Mouse (Mus musculus): Measurements from ENCODE around the gene Kcnn3.

Gene Kcnn3

GRCm38 (mm10) chr3:89613526-89614523 lies 93.9 kb downstream of the Kcnn3 start:
- peak; percentile 23 for DNase-seq (ENCODE audit: low read depth, low spot score)

GRCm38 (mm10) chr3:89616861-89617260 lies 96.9 kb downstream of the Kcnn3 start:
- no peak for DNase-seq (ENCODE audit: low read depth, low spot score)

- DNase-seq (ENCODE audit: low read depth, low spot score): no peak
Measured at GRCm38 (mm10) chr3:89617360-89617759, 97.4 kb downstream of the Kcnn3 start.

GRCm38 (mm10) chr3:89622825-89623224 lies 102.9 kb downstream of the Kcnn3 start:
- DNase-seq (ENCODE audit: low read depth, low spot score): no peak

GRCm38 (mm10) chr3:89623531-89623930 lies 103.6 kb downstream of the Kcnn3 start:
- no peak for DNase-seq (ENCODE audit: low read depth, low spot score)

GRCm38 (mm10) chr3:89624001-89624400 lies 104.0 kb downstream of the Kcnn3 start:
- no peak for DNase-seq (ENCODE audit: low read depth, low spot score)

DNA sequence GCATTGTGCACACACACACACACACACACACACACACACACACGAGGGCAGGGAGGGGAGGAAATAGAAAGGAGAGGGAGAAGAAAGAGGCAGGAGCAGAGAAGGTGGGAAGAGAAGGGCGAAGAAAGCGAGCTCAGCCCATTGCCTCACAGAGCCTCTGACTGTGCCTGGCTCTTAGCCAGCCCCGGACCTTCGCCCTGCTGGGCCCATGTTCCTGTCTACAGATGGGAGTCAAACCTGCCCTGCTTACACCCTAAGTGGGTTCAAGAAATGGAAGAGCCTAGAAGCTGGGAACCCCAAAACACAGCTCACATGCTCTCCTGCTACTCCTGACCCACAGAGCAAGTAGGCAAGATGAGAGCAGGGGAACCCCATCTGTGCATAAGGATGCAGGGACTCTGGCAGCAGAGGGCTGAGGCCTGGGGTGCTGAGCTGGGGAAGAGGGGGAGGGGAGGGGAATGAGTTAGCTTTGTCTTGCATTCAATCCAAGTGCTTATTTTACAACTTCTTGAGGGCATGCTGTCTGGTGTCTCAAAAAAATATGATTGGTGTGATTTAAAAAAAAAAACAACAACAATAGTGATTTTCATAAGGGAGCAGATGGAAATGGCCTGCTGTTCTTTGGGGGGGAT lies 105.0 kb downstream of the Kcnn3 start:
- no peak for DNase-seq (ENCODE audit: low read depth, low spot score)

- DNase-seq (ENCODE audit: low read depth, low spot score): no peak
Measured at GRCm38 (mm10) chr3:89626556-89626955, 106.6 kb downstream of the Kcnn3 start.

DNA sequence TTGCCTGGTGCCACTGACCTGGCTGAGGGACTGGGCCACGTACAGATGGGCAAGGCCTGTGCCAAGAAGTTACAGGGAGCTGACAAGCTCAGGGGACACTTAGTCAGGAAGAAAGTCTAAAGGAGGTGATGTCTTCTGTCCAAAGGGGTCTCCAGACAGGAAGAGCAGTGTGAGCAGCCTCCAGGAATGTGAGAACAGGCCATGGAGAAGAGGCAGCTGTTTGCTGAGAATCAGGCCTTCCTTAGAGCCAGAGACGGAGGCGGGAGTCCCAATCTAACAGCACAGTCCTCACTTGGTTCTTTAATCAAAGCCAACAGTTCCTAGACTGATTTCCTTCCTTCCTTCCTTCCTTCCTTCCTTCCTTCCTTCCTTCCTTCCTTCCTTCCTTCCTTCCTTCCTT lies 109.8 kb downstream of the Kcnn3 start:
- no peak for DNase-seq (ENCODE audit: low read depth, low spot score)

- peak; percentile 10 for DNase-seq (ENCODE audit: low read depth, low spot score)
Measured at GRCm38 (mm10) chr3:89631750-89632149, 111.8 kb downstream of the Kcnn3 start.

DNA sequence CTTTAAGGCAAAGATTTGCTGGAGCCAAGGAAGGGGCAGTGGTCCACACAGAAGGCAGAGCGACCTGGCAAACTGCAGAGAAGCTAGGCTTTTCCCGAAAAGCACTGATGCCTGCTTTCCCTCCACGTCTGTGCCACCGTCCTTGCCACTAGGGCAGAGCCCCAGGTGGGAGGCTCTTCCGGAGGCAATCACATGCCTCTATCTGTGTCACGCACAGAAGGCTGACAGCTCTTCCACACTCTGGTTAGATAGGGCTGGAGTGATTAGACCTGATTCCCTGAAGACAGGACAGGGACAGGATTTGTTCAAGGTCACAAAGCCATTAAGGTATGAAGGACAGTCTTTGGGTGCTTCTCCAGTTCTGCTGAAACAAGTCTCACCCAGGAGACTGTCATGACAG lies 113.6 kb downstream of the Kcnn3 start:
- no peak for DNase-seq (ENCODE audit: low read depth, low spot score)

DNA sequence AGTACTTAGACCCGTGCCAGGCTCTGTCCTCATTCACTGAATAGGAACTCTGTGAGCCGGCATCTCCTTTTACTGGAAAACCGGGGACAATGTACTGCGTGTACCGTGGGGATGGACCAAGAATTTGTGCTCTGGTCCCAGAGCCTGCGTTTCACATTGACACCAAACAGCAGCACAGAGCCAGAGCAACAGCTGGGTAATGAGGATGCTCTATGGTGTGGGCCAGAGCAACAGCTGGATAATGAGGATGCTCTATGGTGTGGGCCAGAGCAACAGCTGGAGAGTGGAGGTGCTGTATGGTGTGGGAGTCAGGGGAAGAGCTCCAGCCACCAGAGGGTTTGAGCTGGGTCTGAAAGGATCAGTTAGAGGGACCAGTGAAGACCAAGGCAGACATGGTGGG lies 114.0 kb downstream of the Kcnn3 start:
- DNase-seq (ENCODE audit: low read depth, low spot score): peak; percentile 26

DNA sequence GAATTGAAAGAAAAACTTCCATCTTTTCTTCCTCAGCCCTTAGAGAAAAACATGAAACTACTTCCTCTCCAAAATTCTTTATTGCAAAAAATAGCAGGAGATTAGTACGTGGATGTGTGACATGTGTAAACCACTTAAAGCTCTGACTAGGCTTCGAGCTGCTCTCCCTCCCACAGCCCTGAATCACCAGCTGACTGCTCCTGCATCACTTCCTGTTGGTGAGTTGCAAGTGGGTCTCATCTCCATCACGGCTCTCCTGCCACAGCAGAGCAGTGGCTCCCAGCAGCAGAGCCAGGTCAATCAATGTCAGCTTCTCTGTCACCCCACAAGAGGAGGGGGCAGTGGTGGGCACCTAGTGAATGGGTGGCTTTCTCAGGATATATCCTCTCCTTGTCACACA lies 120.8 kb downstream of the Kcnn3 start:
- no peak for DNase-seq (ENCODE audit: low read depth, low spot score)

DNA sequence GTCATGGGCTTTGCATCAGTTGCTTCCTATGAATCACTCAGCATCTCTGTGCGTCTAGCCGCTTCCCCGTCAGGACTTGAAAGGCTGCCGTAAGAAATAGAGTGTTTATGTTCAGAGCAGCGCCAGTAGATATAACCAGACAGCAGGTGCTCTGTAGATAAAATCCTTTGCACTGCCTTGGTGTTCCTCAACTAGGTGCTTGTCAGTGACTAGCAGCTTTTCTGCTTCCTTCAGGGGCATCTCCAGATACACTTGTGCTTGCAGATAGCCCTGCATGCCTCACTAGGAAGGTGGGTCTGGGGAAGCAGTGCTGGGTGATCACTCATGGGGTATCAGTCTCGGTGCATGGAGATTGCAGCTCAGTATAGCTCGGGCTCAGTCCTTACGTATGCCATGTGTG lies 123.4 kb downstream of the Kcnn3 start:
- DNase-seq (ENCODE audit: low read depth, low spot score): no peak

DNA sequence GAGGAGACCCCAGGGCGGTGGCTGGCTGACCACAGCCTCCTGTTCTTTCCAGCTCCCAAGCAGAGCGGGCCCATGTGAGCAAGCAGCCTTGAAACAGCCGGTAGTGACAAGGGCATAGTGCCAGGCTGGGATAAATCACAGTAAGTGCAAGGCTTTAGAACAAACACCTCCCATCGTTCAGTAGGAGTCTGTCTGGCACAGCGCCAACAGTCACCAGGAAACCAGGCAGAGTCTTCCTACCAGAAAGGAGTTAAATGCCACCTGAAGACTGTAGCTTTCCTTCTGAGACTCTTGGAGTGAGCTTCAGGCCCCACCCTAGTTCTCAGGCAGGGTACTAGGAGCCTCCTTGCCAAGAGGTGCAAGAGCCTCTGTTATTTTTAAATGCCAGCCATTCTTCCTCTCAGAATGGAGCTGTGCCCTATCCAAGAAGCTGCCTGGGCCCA lies 126.9 kb downstream of the Kcnn3 start:
- DNase-seq (ENCODE audit: low read depth, low spot score): no peak

DNA sequence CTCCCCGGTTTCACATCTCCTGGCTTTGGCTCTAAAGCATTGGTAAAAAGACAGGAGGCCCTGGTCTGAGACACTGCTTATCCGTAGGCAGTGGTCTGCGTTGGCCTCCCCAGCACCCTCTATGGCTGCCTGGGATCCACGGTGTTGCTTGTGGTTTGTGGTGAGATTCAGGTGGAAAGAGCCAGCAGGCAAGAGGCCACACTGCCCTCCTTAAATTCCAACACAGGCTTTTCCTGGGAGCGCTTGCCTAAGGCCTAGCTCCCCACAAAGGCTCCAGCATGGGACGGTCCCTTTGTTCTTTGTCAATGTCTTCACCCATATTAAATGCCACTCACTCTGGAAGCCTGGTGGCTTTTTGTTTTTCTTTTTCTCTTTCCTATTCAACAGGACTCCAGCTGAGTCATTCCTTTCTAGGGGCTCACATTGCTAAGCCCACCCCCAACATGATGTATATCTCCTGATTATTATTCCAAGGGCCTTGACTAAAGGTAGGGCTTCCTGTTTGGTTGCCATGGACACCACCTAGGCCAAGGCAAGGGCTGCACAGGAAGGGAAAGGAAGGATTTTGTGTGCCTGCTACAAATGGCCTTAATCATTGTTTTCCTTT lies 127.4 kb downstream of the Kcnn3 start:
- no peak for DNase-seq (ENCODE audit: low read depth, low spot score)

GRCm38 (mm10) chr3:89649890-89650289 lies 129.9 kb downstream of the Kcnn3 start:
- no peak for DNase-seq (ENCODE audit: low read depth, low spot score)

GRCm38 (mm10) chr3:89653231-89653954 lies 133.4 kb downstream of the Kcnn3 start:
- no peak for DNase-seq (ENCODE audit: low read depth, low spot score)

DNA sequence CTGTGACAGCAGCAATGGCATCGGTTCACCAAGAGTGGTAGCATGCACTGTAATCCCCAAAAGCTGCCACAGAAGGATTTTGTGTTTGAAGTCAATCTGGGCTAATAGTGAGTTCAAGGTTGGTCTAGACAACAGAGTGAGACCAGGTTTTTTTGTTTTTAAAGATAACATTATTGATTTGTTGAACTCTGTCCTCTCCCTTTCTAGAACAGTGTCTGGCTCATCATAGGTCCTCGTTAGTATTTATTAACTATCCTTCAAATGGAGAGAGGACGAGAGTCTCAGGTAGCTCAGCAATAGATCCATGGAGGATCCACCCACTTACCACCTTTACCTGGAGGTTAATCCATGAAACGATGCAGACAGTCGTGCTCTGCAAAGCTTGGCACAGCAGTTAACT lies 137.1 kb downstream of the Kcnn3 start:
- DNase-seq (ENCODE audit: low read depth, low spot score): no peak

DNA sequence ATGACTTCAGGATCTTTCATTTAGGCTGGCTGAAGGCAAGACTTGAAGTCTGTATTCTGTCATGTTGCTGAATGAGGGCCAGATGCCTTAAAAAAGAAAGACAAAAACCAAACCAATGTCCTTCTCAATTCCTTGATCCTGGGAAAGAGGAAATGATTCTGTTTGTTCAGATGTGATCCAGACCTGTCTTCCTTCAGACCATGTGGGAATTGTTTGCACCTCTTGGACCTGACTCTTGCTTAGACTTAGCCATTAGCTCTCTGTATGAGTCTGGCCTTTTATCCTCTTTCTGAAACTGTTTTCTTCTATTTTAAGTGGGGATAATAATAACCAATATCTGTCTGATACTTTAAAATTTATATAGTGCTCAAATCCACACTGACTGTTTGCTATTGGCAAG lies 138.5 kb downstream of the Kcnn3 start:
- DNase-seq (ENCODE audit: low read depth, low spot score): no peak

- DNase-seq (ENCODE audit: low read depth, low spot score): no peak
Measured at GRCm38 (mm10) chr3:89659938-89660620, 140.1 kb downstream of the Kcnn3 start.
